Mouse (Mus musculus) adrenal gland, adult 8-10 months (tissue): ENCODE data around the gene Micall1. TPM values are rescaled to one million over a fixed set of nuclear protein-coding genes. Genes with fewer than 3 reads are reported as not detected.

Experiments
- total RNA-seq, 4 experiments: library from RNA; stranded (reverse); gene quantifications; 2 replicates each; pipeline ENCODE4 v1.2.4; 2022

Gene Micall1
- total RNA-seq, 4 experiments from 2014 or later = 40.6 to 88.2 (median 55.8) TPM

Other genes with a start within 250 kb of the Micall1 start
- gene Gga1, start 231.7 kb upstream of the Micall1 start, total RNA-seq = 10 to 100 TPM; 57.9 to 79.2 (median 66.5) TPM
- gene Gm49510, start 209.2 kb upstream of the Micall1 start, total RNA-seq = under 1 TPM in 1 of 4 experiments, not detected in 3; 0.45 TPM
- 10 to 100 TPM in 2 of 4 experiments, 1 to 10 TPM in 2; 8.5 to 23.0 (median 15.2) TPM for gene Sh3bp1, start 209.1 kb upstream of the Micall1 start, total RNA-seq
- 1 to 10 TPM; 4.6 to 8.6 (median 5.9) TPM for gene Pdxp, start 195.0 kb upstream of the Micall1 start, total RNA-seq
- gene Lgals1, start 182.2 kb upstream of the Micall1 start, total RNA-seq = 100 to 1,000 TPM; 294 to 595 (median 433) TPM
- 10 to 100 TPM; 51.2 to 58.9 (median 52.1) TPM for gene Nol12, start 174.0 kb upstream of the Micall1 start, total RNA-seq
- gene Triobp, start 161.2 kb upstream of the Micall1 start, total RNA-seq = 100 to 1,000 TPM; 121 to 175 (median 150) TPM
- gene H1f0, start 80.4 kb upstream of the Micall1 start, total RNA-seq = 100 to 1,000 TPM; 122 to 250 (median 176) TPM
- gene Galr3, start 67.0 kb upstream of the Micall1 start, total RNA-seq = under 1 TPM in 3 of 4 experiments, not detected in 1; 0.28 to 0.31 (median 0.30) TPM
- 10 to 100 TPM; 24.6 to 34.9 (median 28.2) TPM for gene Ankrd54, start 46.0 kb upstream of the Micall1 start, total RNA-seq
- gene Eif3l, start 33.7 kb upstream of the Micall1 start, total RNA-seq = 100 to 1,000 TPM; 136 to 157 (median 140) TPM
- 100 to 1,000 TPM; 120 to 161 (median 139) TPM for gene Polr2f, start 32.1 kb downstream of the Micall1 start, total RNA-seq
- 10 to 100 TPM in 2 of 4 experiments, 1 to 10 TPM in 2; 7.0 to 14.8 (median 10.2) TPM for gene 1700088E04Rik, start 32.4 kb downstream of the Micall1 start, total RNA-seq
- 1 to 10 TPM; 1.4 to 2.6 (median 2.4) TPM for gene Sox10, start 56.3 kb downstream of the Micall1 start, total RNA-seq
- 10 to 100 TPM; 18.1 to 38.0 (median 23.4) TPM for gene Pick1, start 120.3 kb downstream of the Micall1 start, total RNA-seq
- gene Gm49486, start 120.5 kb downstream of the Micall1 start, total RNA-seq = not detected
- gene Slc16a8, start 145.9 kb downstream of the Micall1 start, total RNA-seq = not detected
- 1 to 10 TPM in 1 of 4 experiments, under 1 TPM in 1, not detected in 2; 0.35 to 1.6 TPM for gene Baiap2l2, start 176.6 kb downstream of the Micall1 start, total RNA-seq
- 10 to 100 TPM; 27.8 to 36.2 (median 33.1) TPM for gene Pla2g6, start 219.5 kb downstream of the Micall1 start, total RNA-seq
- 1 to 10 TPM; 5.2 to 6.7 (median 6.1) TPM for gene Maff, start 237.7 kb downstream of the Micall1 start, total RNA-seq